Mouse (Mus musculus): ENCODE measurements at regions not wholly inside any gene's neighbourhood (a gene's known extent, or its start where the extent isn't known, plus 50 kb on each side); places are given as distances from the start of the nearest gene placed in this dataset.

- DNase-seq (ENCODE audit: low read depth, low spot score), result no peak
Measured at GRCm38 (mm10) chr13:80188734-80189133, 694.5 kb upstream of the Arrdc3 start.

DNA sequence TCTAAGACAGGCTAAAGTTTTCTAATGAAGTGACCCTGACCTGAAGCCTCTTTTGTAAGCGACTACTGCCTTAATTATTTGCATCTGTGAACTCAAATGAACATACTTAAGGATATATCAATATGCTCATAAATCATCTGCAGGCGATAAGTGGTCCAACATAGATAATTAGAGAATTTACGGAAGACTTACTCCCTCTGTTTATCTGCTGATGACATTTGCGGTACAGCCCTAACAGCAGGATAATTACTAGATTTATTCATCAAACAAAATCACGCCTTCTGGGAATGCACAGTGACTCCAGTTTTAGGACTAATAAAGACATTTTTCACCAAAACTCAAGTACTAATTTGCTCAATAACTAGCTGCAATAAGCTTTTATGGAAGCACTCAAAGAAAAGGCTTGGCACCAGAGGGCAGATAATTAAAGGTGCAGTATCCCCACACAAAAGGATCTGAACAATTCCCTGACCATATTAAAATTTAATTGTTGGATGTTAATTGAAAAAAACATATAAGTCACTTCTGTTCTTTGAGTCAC is 688.0 kb upstream of the Arrdc3 start:
- DNase-seq (ENCODE audit: low read depth, low spot score), result peak; percentile 0

- DNase-seq (ENCODE audit: low read depth, low spot score), result no peak
Measured at GRCm38 (mm10) chr13:80224110-80224509, 659.1 kb upstream of the Arrdc3 start.

GRCm38 (mm10) chr13:80231381-80231780 is 651.8 kb upstream of the Arrdc3 start:
- no peak for DNase-seq (ENCODE audit: low read depth, low spot score)

- no peak for DNase-seq (ENCODE audit: low read depth, low spot score)
Measured at GRCm38 (mm10) chr13:80235254-80236032, 647.7 kb upstream of the Arrdc3 start.

- DNase-seq (ENCODE audit: low read depth, low spot score), result no peak
Measured at GRCm38 (mm10) chr13:80262826-80263225, 620.4 kb upstream of the Arrdc3 start.

- no peak for DNase-seq (ENCODE audit: low read depth, low spot score)
Measured at GRCm38 (mm10) chr13:80267131-80267530, 616.1 kb upstream of the Arrdc3 start.

DNA sequence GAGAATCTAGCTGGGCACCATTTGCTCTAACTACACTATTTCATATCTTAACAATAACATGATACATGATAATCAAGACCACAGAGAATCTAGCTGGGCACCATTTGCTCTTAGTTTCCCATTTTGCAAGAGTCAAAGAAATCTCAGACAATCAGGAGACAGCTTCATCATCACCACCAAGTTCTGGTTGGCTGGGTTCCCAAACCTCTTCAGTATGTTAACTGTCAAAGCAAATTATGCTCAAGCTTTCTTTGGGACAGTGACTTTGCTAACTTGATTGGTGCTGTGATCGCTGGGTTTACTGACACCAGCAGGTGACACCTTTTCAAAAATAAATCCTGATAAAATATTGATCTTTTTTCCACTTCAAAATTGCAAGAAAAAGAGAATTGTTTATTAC is 609.2 kb upstream of the Arrdc3 start:
- DNase-seq (ENCODE audit: low read depth, low spot score), result no peak

DNA sequence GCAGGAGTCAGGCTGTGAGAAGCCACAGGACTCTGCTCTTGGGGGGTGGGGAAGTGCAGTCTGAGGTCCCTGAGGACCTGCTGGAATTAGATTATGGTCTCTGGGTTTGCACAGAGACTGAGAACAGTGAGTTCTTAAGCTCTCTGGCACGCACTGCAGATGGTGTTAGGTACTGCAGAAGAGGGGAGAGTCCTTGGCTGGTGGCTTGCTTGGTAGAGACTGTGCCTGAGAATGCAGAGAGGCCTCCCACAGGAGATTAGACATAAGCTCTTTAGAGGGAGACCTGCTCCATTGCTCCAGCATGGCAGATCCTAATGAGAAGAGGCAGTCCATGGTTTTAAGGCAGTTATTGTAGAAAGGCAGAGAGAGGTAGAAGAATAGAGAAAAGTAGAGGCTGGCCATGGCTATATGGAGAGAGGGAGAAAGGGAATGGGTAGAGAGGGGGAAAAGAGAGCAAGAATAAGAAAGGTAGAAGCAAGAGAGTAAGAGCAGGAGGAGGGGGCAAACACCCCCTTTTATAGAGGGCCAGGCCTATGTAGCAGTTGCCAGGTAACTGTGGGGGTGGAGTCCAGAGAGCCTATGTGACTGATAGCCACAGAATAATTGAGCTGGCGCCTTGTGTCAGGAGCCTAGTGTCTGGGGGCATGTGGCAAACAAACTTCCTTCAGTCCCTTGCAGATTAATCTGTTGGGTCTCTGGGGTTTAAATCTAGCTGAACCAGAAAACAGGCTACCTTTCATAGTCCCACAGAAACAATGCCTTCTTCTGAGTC is 591.3 kb upstream of the Arrdc3 start:
- DNase-seq (ENCODE audit: low read depth, low spot score), result no peak

DNA sequence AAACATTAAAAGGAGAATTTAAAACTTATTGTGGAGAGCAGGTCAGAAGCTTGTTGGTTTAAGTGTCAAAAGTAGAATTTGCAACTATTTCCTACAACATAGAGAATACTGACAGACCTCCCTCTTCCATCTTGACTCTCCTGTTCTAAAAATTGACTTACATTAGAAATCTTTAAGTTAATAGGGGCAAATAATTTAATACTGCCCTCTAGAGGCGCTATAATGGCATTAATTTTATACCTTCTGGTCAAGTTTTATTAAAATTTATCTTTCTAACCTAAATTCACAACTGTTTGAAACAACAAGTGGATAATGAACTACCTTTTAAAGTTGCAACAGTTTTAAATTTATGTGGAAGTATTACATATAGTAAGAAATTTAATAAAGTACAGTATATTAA is 587.5 kb upstream of the Arrdc3 start:
- DNase-seq (ENCODE audit: low read depth, low spot score), result no peak

GRCm38 (mm10) chr13:80334073-80334704 is 549.0 kb upstream of the Arrdc3 start:
- no peak for DNase-seq (ENCODE audit: low read depth, low spot score)

DNA sequence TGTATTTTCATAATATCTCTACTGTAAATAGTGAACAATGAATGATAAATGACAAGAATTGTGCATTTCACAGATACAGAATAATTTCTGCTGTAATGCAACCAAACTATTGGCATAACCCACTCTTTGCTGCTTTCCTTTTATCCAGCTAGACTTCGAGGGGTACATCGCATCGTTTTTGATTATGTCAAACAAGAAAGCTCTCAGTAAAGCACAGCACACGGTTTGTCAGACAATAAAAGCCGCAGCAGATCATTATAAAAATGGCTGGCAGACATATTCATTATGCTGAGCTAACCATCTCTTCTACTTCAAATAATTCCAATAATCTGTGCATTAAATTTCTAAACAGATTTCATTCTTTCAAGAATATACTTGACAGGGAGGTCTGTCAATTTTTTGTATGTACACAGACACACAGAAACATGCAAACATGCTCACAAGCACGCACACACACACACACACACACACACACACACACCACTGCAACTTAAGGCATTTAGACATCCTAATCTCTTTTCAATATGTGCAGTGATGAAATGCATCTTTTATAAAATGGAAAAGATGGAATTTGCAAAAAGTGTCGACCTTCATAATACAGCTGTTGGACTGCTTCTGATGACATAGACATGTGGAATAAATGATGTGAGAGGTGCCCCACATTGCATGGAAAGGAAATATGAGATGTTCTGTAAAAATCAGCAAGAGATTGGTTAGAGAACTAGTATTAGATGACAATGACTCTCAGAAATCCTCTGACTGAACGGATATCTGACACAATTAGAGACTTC is 548.1 kb upstream of the Arrdc3 start:
- no peak for DNase-seq (ENCODE audit: low read depth, low spot score)

- DNase-seq (ENCODE audit: low read depth, low spot score), result peak; percentile 8
Measured at GRCm38 (mm10) chr13:80346980-80347649, 536.1 kb upstream of the Arrdc3 start.

DNA sequence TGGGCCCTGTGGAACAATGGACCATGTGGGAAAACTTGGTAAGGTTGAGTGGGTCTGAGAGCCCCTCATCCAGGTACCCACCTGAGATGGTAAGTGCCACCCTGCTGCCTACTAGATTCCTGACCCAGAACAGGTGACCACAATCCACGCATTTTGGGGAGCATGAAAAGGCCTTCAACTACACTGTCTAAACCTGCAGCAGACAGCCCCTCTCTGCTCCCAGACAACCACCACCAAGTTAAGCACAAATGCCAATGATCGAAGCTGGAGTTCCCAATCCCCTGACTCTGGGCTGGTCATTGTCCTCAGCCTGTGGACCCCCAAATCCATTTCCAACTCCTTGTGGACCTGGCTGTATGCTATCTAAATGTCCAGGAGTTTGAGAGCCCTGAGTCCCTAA is 517.2 kb upstream of the Arrdc3 start:
- DNase-seq (ENCODE audit: low read depth, low spot score), result no peak

- DNase-seq (ENCODE audit: low read depth, low spot score), result no peak
Measured at GRCm38 (mm10) chr13:80370491-80370890, 512.7 kb upstream of the Arrdc3 start.

- no peak for DNase-seq (ENCODE audit: low read depth, low spot score)
Measured at GRCm38 (mm10) chr13:80381280-80381965, 501.8 kb upstream of the Arrdc3 start.

DNA sequence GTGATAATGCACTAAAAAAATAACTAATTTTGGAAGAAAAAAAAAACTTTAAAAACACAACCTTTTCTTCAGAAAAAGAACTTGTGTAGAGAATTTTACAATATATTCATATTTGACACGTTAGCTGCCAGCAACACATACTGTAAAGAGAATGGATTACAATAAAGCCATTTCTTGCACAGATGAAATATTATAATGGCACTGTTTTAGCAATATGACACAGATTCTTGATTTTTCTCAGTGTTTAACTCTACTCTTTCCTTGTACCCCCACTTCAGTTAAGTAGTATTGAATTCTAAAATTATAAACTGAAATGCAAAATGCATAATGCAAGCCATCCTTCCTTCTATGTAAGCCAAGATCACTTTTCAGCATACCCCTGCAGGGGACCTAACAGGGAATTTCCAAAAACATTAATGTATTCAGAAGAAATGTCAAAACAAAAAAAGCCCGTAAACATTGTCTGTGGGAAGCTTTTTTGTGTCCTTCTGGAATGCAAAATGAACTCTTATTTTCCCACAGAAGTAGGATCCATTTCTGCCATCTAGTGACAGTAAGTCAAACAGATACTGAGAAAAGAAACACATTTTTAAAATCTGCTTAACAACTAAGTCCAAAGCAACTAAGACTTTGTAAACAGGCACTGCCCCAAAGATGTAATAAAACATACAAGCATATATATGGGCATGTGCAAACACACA is 501.1 kb upstream of the Arrdc3 start:
- peak; percentile 11 for DNase-seq (ENCODE audit: low read depth, low spot score)

DNA sequence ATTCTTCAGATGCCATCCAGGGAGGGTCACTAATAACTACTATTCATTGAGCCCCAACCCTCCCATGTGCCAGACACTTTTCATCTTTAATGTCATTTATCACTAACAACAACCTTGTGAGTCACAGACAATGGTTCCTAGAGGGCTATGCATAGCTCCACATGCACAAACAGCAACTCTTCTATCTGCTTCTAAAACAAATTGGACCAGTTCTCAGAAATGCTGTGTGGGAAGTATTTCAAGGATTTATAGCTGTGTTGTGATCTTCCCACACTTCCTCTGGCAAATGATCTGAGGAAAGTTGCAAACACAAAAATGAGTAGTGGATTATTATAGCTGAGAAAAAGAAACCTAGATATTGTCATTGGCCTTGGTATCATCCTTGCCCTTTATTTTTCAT is 474.3 kb upstream of the Arrdc3 start:
- DNase-seq (ENCODE audit: low read depth, low spot score), result no peak

DNA sequence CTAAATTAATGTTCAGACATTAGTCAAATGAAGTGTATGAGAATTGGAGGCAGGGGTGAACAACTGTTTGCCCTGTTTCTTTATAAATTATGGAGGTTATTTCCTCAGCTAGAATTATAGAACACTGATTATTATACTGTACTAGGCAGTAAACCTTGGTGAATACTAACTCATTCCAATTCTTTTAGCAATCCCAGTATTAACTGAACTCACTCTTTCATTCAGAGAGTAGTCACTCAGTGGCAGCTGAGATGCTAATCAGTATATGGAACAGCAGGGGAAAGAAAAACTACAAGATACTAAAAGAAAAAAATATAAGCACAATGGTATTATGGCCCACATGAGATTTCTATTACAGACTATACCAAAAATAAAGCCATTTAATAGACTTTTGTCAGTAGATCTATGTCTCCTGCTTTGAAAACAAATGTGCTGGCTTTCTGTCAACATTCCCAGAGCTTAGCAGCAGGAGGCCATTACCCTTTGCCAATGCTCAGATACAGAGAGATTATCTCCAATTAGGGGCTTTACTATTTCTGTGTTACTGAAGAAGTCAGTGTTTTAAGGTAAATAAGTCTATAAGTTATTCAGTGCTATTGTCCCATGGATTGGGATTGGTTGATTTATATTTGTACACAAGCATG is 473.3 kb upstream of the Arrdc3 start:
- DNase-seq (ENCODE audit: low read depth, low spot score), result no peak
